Mouse (Mus musculus) intestine, embryonic 15.5 days (tissue): ENCODE data around the gene Stpg4. TPM values are rescaled to one million over a fixed set of nuclear protein-coding genes. Genes with fewer than 3 reads are reported as not detected.

Source experiments
- ATAC-seq: fragments of 200-750 bp; cut with Nextera tagmentation; 2 replicates; pipeline ENCODE4 v1.8.0; 2017; ENCODE audit warnings: moderate TSS enrichment, moderate library complexity
- H3K27ac ChIP-seq: fragments of 300-500 bp; sonication (generic); 2 replicates; pipeline ENCODE4 v1.5.1; 2015; ENCODE audit warnings: mild to moderate bottlenecking, inconsistent platforms
- H3K27me3 ChIP-seq: fragments of 300-500 bp; sonication (generic); replicated peaks from 2 replicates; pipeline ENCODE4 v1.6.1; 2015; ENCODE audit warnings: inconsistent platforms
- H3K36me3 ChIP-seq: fragments of 300-500 bp; sonication (generic); 2 replicates; pipeline ENCODE4 v1.6.1; 2015; ENCODE audit warnings: inconsistent platforms
- H3K4me1 ChIP-seq: fragments of 300-500 bp; sonication (generic); replicated peaks from 2 replicates; pipeline ENCODE4 v1.6.1; 2015; ENCODE audit warnings: inconsistent platforms
- H3K4me2 ChIP-seq: fragments of 300-500 bp; sonication (generic); replicated peaks from 2 replicates; pipeline ENCODE4 v1.6.1; 2015; ENCODE audit warnings: mild to moderate bottlenecking, inconsistent platforms
- H3K4me3 ChIP-seq: fragments of 300-500 bp; sonication (generic); replicated peaks from 2 replicates; pipeline ENCODE4 v1.5.1; 2015; ENCODE audit warnings: inconsistent platforms
- H3K9ac ChIP-seq: fragments of 300-500 bp; sonication (generic); 2 replicates; pipeline ENCODE4 v1.6.1; 2015; ENCODE audit warnings: inconsistent platforms
- H3K9me3 ChIP-seq: fragments of 300-500 bp; sonication (generic); 2 replicates; pipeline ENCODE4 v1.6.1; 2016; ENCODE audit warnings: inconsistent platforms
- WGBS: fragments of 180-500 bp; shearing (Covaris S2); methylation state at CpG from one replicate; pipeline ENCODE4 v1.1.7; 2015; 5-methylcytosine and 5-hydroxymethylcytosine counted together
- polyA plus RNA-seq: library from polyadenylated mRNA; unstranded; fragments of >200 nt; fragmentation: Nextera tagmentation; extraction: Ambion mirVana; gene quantifications from 2 replicates; pipeline ENCODE4 v1.2.1, GENCODE M21; 2015

Stpg4 gene
- polyA plus RNA-seq, 1 experiment from 2014 or later: not detected

- Histone ChIP-seq H3K27ac (no peak overlapping the region), H3K9ac (no peak overlapping the region), H3K4me1 (0 out of 2 replicates have a peak, but pooled peaks cover 2% of the 10 kb centered on the region), H3K4me2 (no peak overlapping the region), H3K9me3 (no peaks in the 10 kb centered on the region), H3K4me3 (no peak overlapping the region), H3K27me3 (no peaks in the 10 kb centered on the region), H3K36me3 (no peaks in the 10 kb centered on the region)
- no peak for ATAC-seq
- WGBS: 63% methylated on average over 4 of the region's 4 CpGs
These were observed 24.1 kb downstream of the Stpg4 start for GRCm38 (mm10) chr17:87403462-87403861.

- H3K27me3 ChIP-seq: no peaks in the 10 kb centered on the region
- no peaks in the 10 kb centered on the region for H3K9me3 ChIP-seq
- no peak overlapping the region for H3K4me2 ChIP-seq
- H3K4me3 ChIP-seq: no peak overlapping the region
- H3K27ac ChIP-seq: no peak overlapping the region
- 0 out of 2 replicates have a peak, but pooled peaks cover 2% of the 10 kb centered on the region for H3K4me1 ChIP-seq
- no peaks in the 10 kb centered on the region for H3K36me3 ChIP-seq
- WGBS: 85% methylated on average over 11 of the region's 11 CpGs
- H3K9ac ChIP-seq: no peak overlapping the region
- no peak for ATAC-seq
These were observed 25.1 kb downstream of the Stpg4 start for GRCm38 (mm10) chr17:87402444-87402843.

- Histone ChIP-seq H3K4me1 (no peaks in the 10 kb centered on the region), H3K27me3 (no peaks in the 10 kb centered on the region), H3K4me3 (no peak overlapping the region), H3K4me2 (no peak overlapping the region), H3K27ac (no peak overlapping the region), H3K36me3 (no peaks in the 10 kb centered on the region), H3K9ac (no peak overlapping the region), H3K9me3 (no peaks in the 10 kb centered on the region)
- WGBS: 70% methylated on average over 11 of the region's 11 CpGs
- no peak for ATAC-seq
These were observed 30.5 kb downstream of the Stpg4 start for GRCm38 (mm10) chr17:87397088-87397487.

GRCm38 (mm10) chr17:87391242-87391641 is 36.3 kb downstream of the Stpg4 start:
- ATAC-seq: no peak
- no peaks in the 10 kb centered on the region for H3K27me3 ChIP-seq
- no peaks in the 10 kb centered on the region for H3K36me3 ChIP-seq
- H3K4me1 ChIP-seq: 0 out of 2 replicates have a peak, but pooled peaks cover 3% of the 10 kb centered on the region
- WGBS: 60% methylated on average over 7 of the region's 7 CpGs
- no peak overlapping the region for H3K27ac ChIP-seq
- H3K9me3 ChIP-seq: no peaks in the 10 kb centered on the region
- H3K4me2 ChIP-seq: no peak overlapping the region
- H3K4me3 ChIP-seq: no peak overlapping the region
- no peak overlapping the region for H3K9ac ChIP-seq

GRCm38 (mm10) chr17:87387068-87387467 is 40.5 kb downstream of the Stpg4 start:
- no peaks in the 10 kb centered on the region for H3K36me3 ChIP-seq
- WGBS: 37% methylated on average over 4 of the region's 5 CpGs
- no peak overlapping the region for H3K4me2 ChIP-seq
- ATAC-seq: no peak
- H3K4me1 ChIP-seq: 0 out of 2 replicates have a peak, but pooled peaks cover 3% of the 10 kb centered on the region
- no peaks in the 10 kb centered on the region for H3K27me3 ChIP-seq
- H3K9me3 ChIP-seq: no peaks in the 10 kb centered on the region
- no peak overlapping the region for H3K27ac ChIP-seq
- H3K4me3 ChIP-seq: no peak overlapping the region
- H3K9ac ChIP-seq: no peak overlapping the region

GRCm38 (mm10) chr17:87385835-87386234 is 41.7 kb downstream of the Stpg4 start:
- WGBS: 80% methylated on average over 3 of the region's 3 CpGs
- no peaks in the 10 kb centered on the region for H3K27me3 ChIP-seq
- H3K36me3 ChIP-seq: no peaks in the 10 kb centered on the region
- no peak overlapping the region for H3K4me2 ChIP-seq
- no peak overlapping the region for H3K27ac ChIP-seq
- ATAC-seq: no peak
- H3K4me1 ChIP-seq: 0 out of 2 replicates have a peak, but pooled peaks cover 3% of the 10 kb centered on the region
- H3K4me3 ChIP-seq: no peak overlapping the region
- H3K9me3 ChIP-seq: no peaks in the 10 kb centered on the region
- no peak overlapping the region for H3K9ac ChIP-seq

- no peak for ATAC-seq
- 82% methylated on average over 9 of the region's 9 CpGs for WGBS
- Histone ChIP-seq H3K27me3 (no peaks in the 10 kb centered on the region), H3K36me3 (no peaks in the 10 kb centered on the region), H3K9me3 (no peaks in the 10 kb centered on the region), H3K4me1 (peaks cover 47% of the 10 kb centered on the region), H3K4me3 (no peak overlapping the region), H3K27ac (no peak overlapping the region), H3K4me2 (no peak overlapping the region), H3K9ac (no peak overlapping the region)
These were observed 46.9 kb downstream of the Stpg4 start for GRCm38 (mm10) chr17:87380681-87381080.

GRCm38 (mm10) chr17:87379821-87380220 is 47.7 kb downstream of the Stpg4 start:
- Histone ChIP-seq H3K4me3 (no peak overlapping the region), H3K4me2 (no peak overlapping the region), H3K27me3 (no peaks in the 10 kb centered on the region), H3K9ac (peak overlapping the region; percentile 5; the same call in 1 of the 2 replicates), H3K9me3 (no peaks in the 10 kb centered on the region), H3K36me3 (no peaks in the 10 kb centered on the region), H3K4me1 (peaks cover 49% of the 10 kb centered on the region), H3K27ac (peak overlapping the region; percentile 29; the same call in 1 of the 2 replicates)
- 42% methylated on average over 10 of the region's 10 CpGs for WGBS
- 0 out of 2 replicates have a peak, but pooled peaks have one; percentile 5 for ATAC-seq

GRCm38 (mm10) chr17:87379160-87379624 is 48.3 kb downstream of the Stpg4 start:
- Histone ChIP-seq H3K4me3 (no peak overlapping the region), H3K9me3 (no peaks in the 10 kb centered on the region), H3K4me2 (no peak overlapping the region), H3K27ac (peak overlapping the region; percentile 70), H3K36me3 (no peaks in the 10 kb centered on the region), H3K4me1 (peaks cover 49% of the 10 kb centered on the region), H3K9ac (0 out of 2 replicates have a peak overlapping the region, but pooled peaks have one; percentile 5), H3K27me3 (no peaks in the 10 kb centered on the region)
- ATAC-seq: no peak
- WGBS: 78% methylated on average over 11 of the region's 11 CpGs

- Histone ChIP-seq H3K27me3 (no peaks in the 10 kb centered on the region), H3K4me1 (peaks cover 49% of the 10 kb centered on the region), H3K4me2 (no peak overlapping the region; the same call in 1 of the 2 replicates), H3K36me3 (no peaks in the 10 kb centered on the region), H3K4me3 (no peak overlapping the region), H3K27ac (peak overlapping the region; percentile 70), H3K9ac (no peak overlapping the region), H3K9me3 (no peaks in the 10 kb centered on the region)
- ATAC-seq: peak; percentile 34; the same call in 1 of the 2 replicates
- WGBS: 55% methylated on average over 16 of the region's 16 CpGs
These were observed 49.0 kb downstream of the Stpg4 start for GRCm38 (mm10) chr17:87378354-87379159.

GRCm38 (mm10) chr17:87377536-87377935 is 50.0 kb downstream of the Stpg4 start:
- no peak overlapping the region for H3K4me2 ChIP-seq
- 0 out of 2 replicates have a peak, but pooled peaks have one; percentile 10 for ATAC-seq
- peaks cover 49% of the 10 kb centered on the region for H3K4me1 ChIP-seq
- 68% methylated on average over 6 of the region's 6 CpGs for whole genome bisulfite sequencing
- H3K36me3 ChIP-seq: no peaks in the 10 kb centered on the region
- H3K9me3 ChIP-seq: no peaks in the 10 kb centered on the region
- no peak overlapping the region for H3K9ac ChIP-seq
- H3K4me3 ChIP-seq: no peak overlapping the region
- peak overlapping the region; percentile 76; the same call in 1 of the 2 replicates for H3K27ac ChIP-seq
- no peaks in the 10 kb centered on the region for H3K27me3 ChIP-seq

- ATAC-seq: no peak
- H3K27me3 ChIP-seq: no peaks in the 10 kb centered on the region
- peak overlapping the region; percentile 76 for H3K27ac ChIP-seq
- H3K4me2 ChIP-seq: no peak overlapping the region
- H3K4me3 ChIP-seq: no peak overlapping the region
- WGBS: 82% methylated on average over 6 of the region's 6 CpGs
- H3K4me1 ChIP-seq: peaks cover 49% of the 10 kb centered on the region
- no peak overlapping the region for H3K9ac ChIP-seq
- H3K9me3 ChIP-seq: no peaks in the 10 kb centered on the region
- H3K36me3 ChIP-seq: no peaks in the 10 kb centered on the region
These were observed 50.6 kb downstream of the Stpg4 start for GRCm38 (mm10) chr17:87376831-87377471.
